Mouse (Mus musculus) hindbrain, embryonic 13.5 days (tissue): ENCODE measurements around the gene Plxnc1. TPM values are rescaled to one million over a fixed set of nuclear protein-coding genes. Genes with fewer than 3 reads are reported as not detected.
A peak's percentile ranks its signal among the peaks of the same experiment; 100 is the strongest.

Experiments
- ATAC-seq: fragments of 200-750 bp; cut with Nextera tagmentation; 2 replicates; pipeline ENCODE4 v1.8.0; 2017; ENCODE audit warnings: moderate TSS enrichment; ENCODE audit not compliant: low FRiP score
- H3K27ac ChIP-seq: fragments of 300-500 bp; sonication (generic); 2 replicates; pipeline ENCODE4 v1.5.1; 2015; ENCODE audit warnings: inconsistent platforms, mild to moderate bottlenecking, moderate library complexity
- H3K27me3 ChIP-seq: fragments of 300-500 bp; sonication (generic); 2 replicates; pipeline ENCODE4 v1.6.1; 2015; ENCODE audit warnings: mild to moderate bottlenecking, inconsistent platforms
- H3K36me3 ChIP-seq: fragments of 300-500 bp; sonication (generic); 2 replicates; pipeline ENCODE4 v1.6.1; 2015; ENCODE audit warnings: mild to moderate bottlenecking, inconsistent platforms
- H3K4me1 ChIP-seq: fragments of 300-500 bp; sonication (generic); replicated peaks from 2 replicates; pipeline ENCODE4 v1.6.1; 2015; ENCODE audit warnings: inconsistent platforms
- H3K4me2 ChIP-seq: fragments of 300-500 bp; sonication (generic); 2 replicates; pipeline ENCODE4 v1.6.1; 2015; ENCODE audit warnings: inconsistent platforms, mild to moderate bottlenecking, moderate library complexity
- H3K4me3 ChIP-seq: fragments of 300-500 bp; sonication (generic); 2 replicates; pipeline ENCODE4 v1.5.1; 2015; ENCODE audit warnings: mild to moderate bottlenecking, inconsistent platforms
- H3K9ac ChIP-seq: fragments of 300-500 bp; sonication (generic); 2 replicates; pipeline ENCODE4 v1.6.1; 2015; ENCODE audit warnings: mild to moderate bottlenecking, inconsistent platforms
- H3K9me3 ChIP-seq: fragments of 300-500 bp; sonication (generic); 2 replicates; pipeline ENCODE4 v1.6.1; 2016; ENCODE audit warnings: inconsistent platforms
- WGBS: fragments of 180-500 bp; shearing (Covaris S2); methylation state at CpG from one replicate; pipeline ENCODE4 v1.1.7; 2015; 5-methylcytosine and 5-hydroxymethylcytosine counted together
- polyA plus RNA-seq: library from polyadenylated mRNA; unstranded; fragments of >200 nt; fragmentation: Nextera tagmentation; extraction: Ambion mirVana; gene quantifications from 2 replicates; pipeline ENCODE4 v1.2.1, GENCODE M21; 2015

Plxnc1 gene
- polyA plus RNA-seq, 1 experiment from 2014 or later, result 7.3 TPM

DNA sequence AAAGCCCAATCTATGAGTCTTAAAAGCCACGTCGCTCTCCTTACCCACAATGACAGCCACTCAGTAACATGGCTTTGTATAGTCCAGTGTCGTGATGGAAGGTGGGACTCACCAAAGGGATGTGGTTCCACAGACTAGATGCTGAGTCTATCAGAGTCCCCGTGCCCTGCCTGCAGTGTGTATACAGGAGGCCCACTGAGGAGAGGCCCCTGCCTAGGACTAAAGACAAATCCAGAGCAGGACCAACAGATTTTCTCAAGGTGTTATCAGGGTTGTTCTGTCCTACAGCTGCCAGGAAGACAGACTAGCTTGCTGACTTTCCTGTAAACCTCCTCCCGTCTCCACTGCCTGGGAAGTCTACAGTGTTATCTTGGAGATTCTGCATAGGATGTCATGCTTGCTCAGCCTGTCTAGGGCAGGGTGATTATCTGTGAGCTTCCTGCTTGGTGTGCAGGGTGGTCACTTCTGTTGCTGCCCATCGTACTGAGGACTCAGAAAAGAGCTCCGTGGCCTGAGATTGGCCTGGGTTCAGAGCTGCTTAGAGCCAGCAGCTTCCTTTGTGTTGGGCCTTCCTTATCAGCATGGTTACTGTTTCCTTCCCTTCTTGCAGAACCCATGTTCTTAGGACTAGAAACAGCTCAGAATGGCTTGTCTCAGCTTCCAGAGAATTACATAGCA lies 143.8 kb downstream of the Plxnc1 start:
- 90% methylated on average over 7 of the region's 7 CpGs for WGBS
- Histone ChIP-seq H3K4me3 (no peak overlapping the region), H3K4me1 (peaks cover 14% of the 10 kb centered on the region; the same call in 1 of the 2 replicates), H3K27me3 (no peaks in the 10 kb centered on the region), H3K27ac (no peak overlapping the region), H3K9me3 (no peaks in the 10 kb centered on the region), H3K36me3 (peaks cover 34% of the 10 kb centered on the region), H3K4me2 (no peak overlapping the region), H3K9ac (no peak overlapping the region)
- ATAC-seq, result no peak

DNA sequence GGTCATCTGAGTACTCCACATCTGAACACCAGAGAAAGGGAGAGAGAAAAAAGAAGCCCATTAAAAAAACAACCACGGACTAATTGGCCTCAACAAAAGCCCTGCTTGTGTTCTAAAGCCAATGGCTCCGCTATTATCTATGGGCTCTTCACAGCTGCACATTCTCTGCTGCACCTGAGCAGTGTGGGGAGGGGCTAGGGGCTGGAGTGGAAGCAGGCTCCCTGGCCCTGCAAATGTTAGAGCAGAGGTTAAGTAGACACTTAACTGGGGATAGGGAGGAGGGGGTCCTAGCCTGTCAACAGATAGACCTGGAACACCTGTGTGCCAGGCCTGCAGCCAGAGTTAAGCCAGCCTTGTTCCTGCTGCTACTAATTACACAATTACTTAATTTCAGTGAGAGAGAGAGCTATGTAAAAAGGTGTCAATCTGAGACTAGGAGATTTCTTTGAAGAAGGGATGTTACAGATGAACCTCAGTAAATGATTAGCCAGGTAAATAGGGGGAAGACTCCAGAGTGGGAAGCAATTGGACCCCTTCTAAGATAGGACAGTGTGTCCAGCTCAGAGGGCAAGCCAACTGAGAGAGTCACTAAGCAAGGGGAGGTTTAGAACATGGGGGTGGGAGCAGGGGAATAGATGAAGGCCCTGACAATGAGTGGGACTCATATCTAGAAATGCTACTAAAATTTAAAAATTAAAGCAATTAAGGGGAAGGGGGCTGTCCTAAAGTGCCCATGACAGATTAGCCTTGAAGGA lies 145.0 kb downstream of the Plxnc1 start:
- Histone ChIP-seq H3K4me3 (no peak overlapping the region), H3K4me2 (no peak overlapping the region), H3K27me3 (no peaks in the 10 kb centered on the region), H3K9ac (no peak overlapping the region), H3K36me3 (peaks cover 39% of the 10 kb centered on the region), H3K27ac (0 out of 2 replicates have a peak overlapping the region, but pooled peaks have one; percentile 42), H3K9me3 (no peaks in the 10 kb centered on the region), H3K4me1 (peaks cover 14% of the 10 kb centered on the region; the same call in 1 of the 2 replicates)
- ATAC-seq, result no peak
- 31% methylated on average over 2 of the region's 2 CpGs for WGBS

DNA sequence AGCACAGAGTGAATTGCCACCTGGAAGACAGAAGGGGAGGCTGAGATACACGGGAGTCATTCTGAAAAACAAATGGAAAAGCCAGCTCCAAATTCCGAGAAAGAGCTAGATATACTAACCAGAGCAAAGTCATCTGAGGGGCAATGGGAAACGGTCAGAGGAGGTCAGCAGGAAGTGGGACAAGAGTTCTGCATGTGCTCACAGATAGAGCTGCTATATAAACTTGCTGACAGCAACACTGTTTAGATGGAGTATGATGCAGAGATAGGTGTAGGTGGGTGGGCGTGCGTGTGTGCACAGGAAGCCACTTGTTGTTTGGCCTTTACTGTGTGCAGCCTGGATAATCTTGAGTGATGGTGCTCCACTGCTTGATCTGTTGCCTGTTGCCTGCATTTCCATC lies 146.5 kb downstream of the Plxnc1 start:
- H3K9me3 ChIP-seq, result no peaks in the 10 kb centered on the region
- H3K4me1 ChIP-seq, result peaks cover 14% of the 10 kb centered on the region; the same call in 1 of the 2 replicates
- no peak overlapping the region for H3K4me3 ChIP-seq
- no peak overlapping the region for H3K9ac ChIP-seq
- peaks cover 48% of the 10 kb centered on the region for H3K36me3 ChIP-seq
- H3K27me3 ChIP-seq, result no peaks in the 10 kb centered on the region
- 92% methylated on average over 5 of the region's 5 CpGs for WGBS
- H3K27ac ChIP-seq, result no peak overlapping the region
- no peak overlapping the region for H3K4me2 ChIP-seq
- no peak for ATAC-seq

DNA sequence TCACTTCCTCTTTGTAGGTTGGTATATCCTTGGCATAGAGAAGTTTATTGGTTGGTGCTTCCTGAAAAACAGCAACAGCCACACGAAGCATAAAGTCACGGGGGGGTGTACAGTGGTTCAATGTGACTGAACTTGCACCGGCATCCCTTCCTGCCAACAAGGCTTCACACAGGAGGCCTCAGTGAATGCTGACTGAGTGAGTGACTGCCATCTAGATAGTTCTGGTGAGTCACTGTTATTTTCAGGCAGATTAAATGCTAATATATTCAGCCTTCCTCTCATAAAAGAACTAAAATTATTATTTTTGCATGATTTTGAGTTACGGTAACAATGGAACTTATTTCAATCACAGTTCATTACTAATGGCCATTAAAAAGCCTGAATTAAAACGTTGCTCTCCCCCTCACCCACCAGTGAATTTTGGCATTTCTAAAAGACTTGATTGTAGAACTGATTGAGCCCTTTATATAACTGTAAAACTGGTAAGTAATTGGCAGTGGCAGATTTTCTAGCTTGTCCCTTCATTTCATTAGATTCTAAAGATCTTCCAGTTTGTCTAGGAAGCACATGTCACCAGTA lies 149.9 kb downstream of the Plxnc1 start:
- 93% methylated on average over 5 of the region's 5 CpGs for WGBS
- ATAC-seq, result no peak
- Histone ChIP-seq H3K4me3 (no peak overlapping the region), H3K27ac (no peak overlapping the region), H3K4me1 (peaks cover 7% of the 10 kb centered on the region; the same call in 1 of the 2 replicates), H3K4me2 (no peak overlapping the region), H3K36me3 (peaks cover 51% of the 10 kb centered on the region), H3K9me3 (no peaks in the 10 kb centered on the region), H3K9ac (no peak overlapping the region), H3K27me3 (no peaks in the 10 kb centered on the region)

DNA sequence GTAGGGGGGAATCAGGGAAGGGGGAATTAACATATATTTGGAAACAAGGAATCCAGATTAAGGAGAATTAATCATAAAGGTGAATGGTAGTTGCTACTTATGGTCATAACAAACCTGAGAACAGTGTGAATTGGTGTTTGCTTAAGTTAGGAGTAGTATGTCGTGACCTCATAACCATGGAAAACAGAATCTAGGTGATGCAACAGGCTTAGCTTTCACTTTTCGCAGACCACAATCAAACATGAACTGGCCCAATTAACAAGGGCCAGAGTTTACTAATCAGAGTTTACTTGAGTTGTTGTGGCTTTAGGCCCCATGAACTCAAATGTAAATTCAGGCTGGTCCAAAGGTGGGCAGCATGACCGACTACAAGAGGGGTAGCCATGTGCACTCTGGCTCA lies 150.7 kb downstream of the Plxnc1 start:
- no peak for ATAC-seq
- H3K27ac ChIP-seq, result no peak overlapping the region
- no peaks in the 10 kb centered on the region for H3K27me3 ChIP-seq
- H3K9ac ChIP-seq, result no peak overlapping the region
- no peak overlapping the region for H3K4me3 ChIP-seq
- H3K4me1 ChIP-seq, result no peaks in the 10 kb centered on the region
- H3K9me3 ChIP-seq, result no peaks in the 10 kb centered on the region
- peaks cover 56% of the 10 kb centered on the region for H3K36me3 ChIP-seq
- H3K4me2 ChIP-seq, result no peak overlapping the region
- WGBS, result 96% methylated on average over 3 of the region's 3 CpGs

DNA sequence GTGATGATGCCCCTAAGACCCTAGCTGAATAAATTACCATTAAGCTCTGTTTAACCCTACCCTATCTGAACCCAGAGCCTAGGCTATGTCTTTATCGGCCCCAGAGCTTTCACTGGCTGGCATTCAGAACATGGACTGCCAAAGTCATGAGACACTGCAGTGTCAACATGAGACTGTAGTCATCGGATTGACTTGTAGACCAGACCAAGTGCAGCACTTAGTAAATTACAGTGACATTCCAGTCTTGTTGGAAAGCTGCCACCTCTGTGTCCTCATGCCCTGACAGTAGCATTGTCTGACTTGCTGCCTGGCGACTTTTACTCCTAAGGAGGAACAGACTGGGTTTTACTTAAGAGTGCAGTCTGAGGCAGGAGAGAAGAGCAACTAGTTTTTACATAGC lies 155.4 kb downstream of the Plxnc1 start:
- H3K4me2 ChIP-seq, result no peak overlapping the region
- H3K4me1 ChIP-seq, result no peaks in the 10 kb centered on the region
- no peaks in the 10 kb centered on the region for H3K9me3 ChIP-seq
- ATAC-seq, result no peak
- no peak overlapping the region for H3K9ac ChIP-seq
- H3K27ac ChIP-seq, result no peak overlapping the region
- H3K36me3 ChIP-seq, result peaks cover 33% of the 10 kb centered on the region
- no peaks in the 10 kb centered on the region for H3K27me3 ChIP-seq
- no peak overlapping the region for H3K4me3 ChIP-seq
- 61% methylated on average over 3 of the region's 3 CpGs for WGBS

GRCm38 (mm10) chr10:94780618-94781262 lies 163.9 kb downstream of the Plxnc1 start:
- H3K4me3 ChIP-seq, result no peak overlapping the region
- ATAC-seq, result no peak
- no peak overlapping the region for H3K4me2 ChIP-seq
- WGBS, result 82% methylated on average over 3 of the region's 3 CpGs
- H3K27me3 ChIP-seq, result no peaks in the 10 kb centered on the region
- H3K36me3 ChIP-seq, result 0 out of 2 replicates have a peak, but pooled peaks cover 5% of the 10 kb centered on the region
- no peaks in the 10 kb centered on the region for H3K9me3 ChIP-seq
- H3K4me1 ChIP-seq, result no peaks in the 10 kb centered on the region
- H3K9ac ChIP-seq, result no peak overlapping the region
- no peak overlapping the region for H3K27ac ChIP-seq

DNA sequence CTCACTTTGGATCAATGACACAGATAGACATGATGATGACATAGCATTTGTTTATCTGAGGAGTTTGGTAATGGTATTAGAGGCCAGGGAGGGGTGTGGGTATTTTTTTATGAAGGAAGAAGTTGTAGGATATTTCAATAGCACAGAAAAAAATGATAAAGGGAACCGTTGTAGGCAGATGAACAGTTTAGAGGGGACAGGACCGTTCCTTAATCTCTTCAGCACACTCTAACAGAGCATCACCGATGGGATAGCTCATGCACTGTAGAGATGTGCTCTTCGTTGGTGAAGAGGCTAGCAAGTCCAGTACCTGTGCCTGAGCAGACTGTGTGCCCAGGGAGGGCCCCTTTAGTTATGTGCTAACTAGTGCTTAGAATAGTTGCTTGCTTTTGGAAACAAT lies 165.3 kb downstream of the Plxnc1 start:
- 0 out of 2 replicates have a peak, but pooled peaks cover 6% of the 10 kb centered on the region for H3K36me3 ChIP-seq
- H3K4me2 ChIP-seq, result no peak overlapping the region
- H3K27me3 ChIP-seq, result no peaks in the 10 kb centered on the region
- no peak overlapping the region for H3K9ac ChIP-seq
- no peaks in the 10 kb centered on the region for H3K9me3 ChIP-seq
- no peak for ATAC-seq
- H3K27ac ChIP-seq, result no peak overlapping the region
- no peak overlapping the region for H3K4me3 ChIP-seq
- WGBS, result 96% methylated on average over 4 of the region's 4 CpGs
- H3K4me1 ChIP-seq, result no peaks in the 10 kb centered on the region

DNA sequence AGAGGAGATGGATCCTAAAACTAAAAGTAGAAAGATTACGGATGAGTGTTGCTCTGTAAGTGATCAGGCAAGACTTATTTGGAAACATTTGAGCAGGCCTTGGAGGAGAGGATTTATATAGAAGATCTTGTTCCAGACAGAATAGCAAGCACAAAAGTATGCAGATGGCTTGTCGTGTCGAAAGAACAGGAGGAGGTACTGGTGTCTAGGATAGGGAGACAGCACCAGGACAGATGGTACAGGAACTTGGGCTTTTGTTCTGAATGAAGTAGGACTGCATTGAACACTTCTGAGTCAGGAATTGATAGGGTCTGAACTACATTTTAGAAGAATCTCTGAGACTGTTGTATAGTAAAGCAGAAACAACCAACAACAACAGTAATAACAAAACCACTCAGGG lies 167.1 kb downstream of the Plxnc1 start:
- H3K36me3 ChIP-seq, result 0 out of 2 replicates have a peak, but pooled peaks cover 6% of the 10 kb centered on the region
- no peaks in the 10 kb centered on the region for H3K4me1 ChIP-seq
- H3K27me3 ChIP-seq, result no peaks in the 10 kb centered on the region
- no peak overlapping the region for H3K4me3 ChIP-seq
- no peaks in the 10 kb centered on the region for H3K9me3 ChIP-seq
- H3K4me2 ChIP-seq, result no peak overlapping the region
- H3K9ac ChIP-seq, result no peak overlapping the region
- WGBS, result 92% methylated on average over 3 of the region's 3 CpGs
- no peak for ATAC-seq
- no peak overlapping the region for H3K27ac ChIP-seq

DNA sequence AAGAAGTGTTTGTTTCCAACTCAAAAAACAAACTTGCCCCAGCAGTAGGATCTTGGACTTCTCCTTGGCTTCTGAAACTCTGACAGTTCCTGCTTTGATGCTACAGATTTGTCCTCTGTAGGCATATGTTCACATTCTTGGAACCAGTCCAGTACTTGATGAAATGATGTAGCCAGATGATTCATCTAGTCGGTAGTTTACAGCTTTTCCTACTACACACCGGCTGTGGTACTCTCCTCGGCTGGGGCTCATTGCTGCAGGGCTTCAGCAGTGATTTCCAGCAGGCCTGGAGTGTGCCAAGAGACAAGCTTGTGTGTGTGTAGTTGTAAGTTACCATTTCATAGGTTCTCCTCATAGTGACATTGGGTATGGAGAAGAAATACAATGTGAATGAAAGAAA lies 173.1 kb downstream of the Plxnc1 start:
- Histone ChIP-seq H3K4me1 (no peaks in the 10 kb centered on the region), H3K9ac (no peak overlapping the region), H3K4me3 (no peak overlapping the region), H3K4me2 (no peak overlapping the region), H3K27me3 (no peaks in the 10 kb centered on the region), H3K27ac (no peak overlapping the region), H3K9me3 (no peaks in the 10 kb centered on the region), H3K36me3 (peaks cover 6% of the 10 kb centered on the region; the same call in 1 of the 2 replicates)
- no peak for ATAC-seq
- WGBS, result 70% methylated on average over 3 of the region's 3 CpGs

DNA sequence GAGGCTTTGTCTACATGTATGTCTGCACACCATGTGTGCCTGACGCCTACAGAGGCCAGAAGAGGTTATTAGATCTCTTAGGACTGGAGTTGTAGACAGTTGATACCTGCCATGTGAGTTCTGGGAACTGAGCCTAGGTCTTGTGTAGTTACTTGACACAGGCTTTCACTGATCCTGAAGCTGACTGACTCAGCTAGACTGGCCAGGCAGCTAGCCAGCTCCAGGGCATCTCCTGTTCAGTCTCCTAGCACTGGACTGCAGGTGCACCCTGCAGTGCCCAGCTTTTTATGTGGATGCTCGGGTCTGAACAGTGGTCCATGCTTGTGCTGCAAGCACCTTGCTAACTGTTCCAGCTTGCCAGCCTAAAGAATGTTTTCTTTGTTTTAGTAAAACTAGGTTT lies 197.6 kb downstream of the Plxnc1 start:
- Histone ChIP-seq H3K4me1 (no peaks in the 10 kb centered on the region), H3K36me3 (peaks cover 6% of the 10 kb centered on the region), H3K4me2 (no peak overlapping the region), H3K9ac (no peak overlapping the region), H3K4me3 (no peak overlapping the region), H3K9me3 (no peaks in the 10 kb centered on the region), H3K27me3 (no peaks in the 10 kb centered on the region), H3K27ac (no peak overlapping the region)
- ATAC-seq, result no peak
- WGBS, result 87% methylated on average over 2 of the region's 2 CpGs

DNA sequence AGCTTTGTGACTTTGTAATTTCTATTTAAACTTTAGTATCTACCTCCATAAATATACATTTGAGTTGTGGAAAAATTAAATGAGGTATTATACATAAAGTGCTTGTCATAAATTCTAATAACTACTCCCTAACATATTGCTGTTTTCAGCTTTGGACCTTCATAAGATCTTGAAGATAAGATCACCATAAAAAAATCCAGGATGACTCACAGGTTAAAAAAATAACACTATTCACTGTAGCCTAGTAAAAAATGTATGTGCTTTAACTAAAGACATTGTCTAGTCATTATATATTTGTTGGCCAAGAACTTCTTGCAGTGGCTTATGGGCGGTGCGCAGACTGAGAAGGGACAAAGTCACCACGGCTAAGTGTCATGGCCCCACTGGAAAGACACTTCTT lies 203.2 kb downstream of the Plxnc1 start:
- Histone ChIP-seq H3K9ac (no peak overlapping the region), H3K4me1 (0 out of 2 replicates have a peak, but pooled peaks cover 3% of the 10 kb centered on the region), H3K9me3 (no peaks in the 10 kb centered on the region), H3K4me2 (no peak overlapping the region), H3K27me3 (no peaks in the 10 kb centered on the region), H3K27ac (no peak overlapping the region), H3K4me3 (no peak overlapping the region), H3K36me3 (no peaks in the 10 kb centered on the region; the same call in 1 of the 2 replicates)
- WGBS, result 99% methylated on average over 3 of the region's 3 CpGs
- no peak for ATAC-seq
